Mouse (Mus musculus) lung, postnatal 36 days (tissue): Measurements from ENCODE around the gene Lmo1.
"Not testable (repeated sequence)": the region's sequence is repeated elsewhere in the genome, so short reads cannot be mapped to it uniquely, and the experiment has no call there.

ENCODE experiments used
- DNase-seq: peaks from one replicate; pipeline ENCODE4 v3.0.0; 2022; ENCODE audit warnings: mixed read lengths

Gene Lmo1

GRCm38 (mm10) chr7:109174337-109174948 is 564 bp downstream of the Lmo1 start:
- peak; percentile 19 for DNase-seq

GRCm38 (mm10) chr7:109171874-109172273 is 3.1 kb downstream of the Lmo1 start:
- no peak for DNase-seq

- DNase-seq: peak; percentile 83
Measured at GRCm38 (mm10) chr7:109170441-109170820, 4.6 kb downstream of the Lmo1 start.

- DNase-seq: no peak
Measured at GRCm38 (mm10) chr7:109169505-109170440, 5.2 kb downstream of the Lmo1 start.

- DNase-seq: no peak
Measured at GRCm38 (mm10) chr7:109168716-109169115, 6.3 kb downstream of the Lmo1 start.

GRCm38 (mm10) chr7:109165931-109166585 is 8.9 kb downstream of the Lmo1 start:
- DNase-seq: no peak

GRCm38 (mm10) chr7:109154331-109154730 is 20.7 kb downstream of the Lmo1 start:
- no peak for DNase-seq

GRCm38 (mm10) chr7:109153538-109153937 is 21.5 kb downstream of the Lmo1 start:
- DNase-seq: no peak

GRCm38 (mm10) chr7:109151088-109151487 is 23.9 kb downstream of the Lmo1 start:
- no peak for DNase-seq

- no peak for DNase-seq
Measured at GRCm38 (mm10) chr7:109145211-109145610, 29.8 kb downstream of the Lmo1 start.

- no peak for DNase-seq
Measured at GRCm38 (mm10) chr7:109144705-109145104, 30.3 kb downstream of the Lmo1 start.

- DNase-seq: no peak
Measured at GRCm38 (mm10) chr7:109142564-109142963, 32.4 kb downstream of the Lmo1 start.

- no peak for DNase-seq
Measured at GRCm38 (mm10) chr7:109141753-109142152, 33.3 kb downstream of the Lmo1 start.

GRCm38 (mm10) chr7:109141054-109141453 is 34.0 kb downstream of the Lmo1 start:
- no peak for DNase-seq

- DNase-seq: peak; percentile 92
Measured at GRCm38 (mm10) chr7:109139405-109139804, 35.6 kb downstream of the Lmo1 start.

GRCm38 (mm10) chr7:109137441-109137840 is 37.6 kb downstream of the Lmo1 start:
- DNase-seq: no peak

GRCm38 (mm10) chr7:109131565-109131964 is 43.4 kb downstream of the Lmo1 start:
- DNase-seq: no peak

GRCm38 (mm10) chr7:109129946-109130686 is 44.9 kb downstream of the Lmo1 start:
- DNase-seq: no peak

- no peak for DNase-seq
Measured at GRCm38 (mm10) chr7:109129442-109129841, 45.6 kb downstream of the Lmo1 start.

GRCm38 (mm10) chr7:109115929-109116328 is 59.1 kb downstream of the Lmo1 start:
- DNase-seq: no peak

- not testable (repeated sequence) for DNase-seq
Measured at GRCm38 (mm10) chr7:109115488-109115887, 59.5 kb downstream of the Lmo1 start.

- no peak for DNase-seq
Measured at GRCm38 (mm10) chr7:109114950-109115349, 60.1 kb downstream of the Lmo1 start.

- no peak for DNase-seq
Measured at GRCm38 (mm10) chr7:109111000-109111399, 64.0 kb downstream of the Lmo1 start.
